Mouse (Mus musculus): ENCODE data around the gene Hist1h2bf.
A peak's percentile ranks its signal among the peaks of the same experiment; 100 is the strongest.
"Not testable (repeated sequence)": the region's sequence is repeated elsewhere in the genome, so short reads cannot be mapped to it uniquely, and the experiment has no call there.

The Hist1h2bf gene

GRCm38 (mm10) chr13:23543965-23544786, 29.8 kb downstream of the Hist1h2bf start, which contains the start of gene Hist1h3f:
Hist1h3f (plus strand) TSS chr13:23544052.
- peak; percentile 90 for DNase-seq (ENCODE audit: low read depth, low spot score)

- DNase-seq (ENCODE audit: low read depth, low spot score) = not testable (repeated sequence)
Observed at GRCm38 (mm10) chr13:23542999-23543607, 30.9 kb downstream of the Hist1h2bf start, which contains the start of gene Hist1h2bh. Hist1h2bh (minus strand) TSS chr13:23543392.

- DNase-seq (ENCODE audit: low read depth, low spot score) = not testable (repeated sequence)
Observed at GRCm38 (mm10) chr13:23542225-23542980, 31.6 kb downstream of the Hist1h2bf start.

- DNase-seq (ENCODE audit: low read depth, low spot score) = no peak
Observed at GRCm38 (mm10) chr13:23541497-23541896, 32.5 kb downstream of the Hist1h2bf start.

- DNase-seq (ENCODE audit: low read depth, low spot score) = not testable (repeated sequence)
Observed at GRCm38 (mm10) chr13:23539821-23540220, 34.2 kb downstream of the Hist1h2bf start.

GRCm38 (mm10) chr13:23538249-23538648, 35.7 kb downstream of the Hist1h2bf start:
- DNase-seq (ENCODE audit: low read depth, low spot score) = no peak

GRCm38 (mm10) chr13:23537006-23537710, 36.8 kb downstream of the Hist1h2bf start:
- DNase-seq (ENCODE audit: low read depth, low spot score) = no peak

- DNase-seq (ENCODE audit: low read depth, low spot score) = no peak
Observed at GRCm38 (mm10) chr13:23536076-23536822, 37.7 kb downstream of the Hist1h2bf start.

- DNase-seq (ENCODE audit: low read depth, low spot score) = peak; percentile 79
Observed at GRCm38 (mm10) chr13:23535137-23536075, 38.6 kb downstream of the Hist1h2bf start, which contains the start of gene Hist1h3g. Hist1h3g (plus strand) TSS chr13:23535422.

- DNase-seq (ENCODE audit: low read depth, low spot score) = no peak
Observed at GRCm38 (mm10) chr13:23534368-23535131, 39.4 kb downstream of the Hist1h2bf start.

GRCm38 (mm10) chr13:23533560-23534367, 40.2 kb downstream of the Hist1h2bf start, which contains the start of gene Hist1h2af:
Hist1h2af (plus strand) TSS chr13:23533906.
- not testable (repeated sequence) for DNase-seq (ENCODE audit: low read depth, low spot score)

- no peak for DNase-seq (ENCODE audit: low read depth, low spot score)
Observed at GRCm38 (mm10) chr13:23532262-23533075, 41.5 kb downstream of the Hist1h2bf start.

- peak; percentile 89 for DNase-seq (ENCODE audit: low read depth, low spot score)
Observed at GRCm38 (mm10) chr13:23530901-23531875, 42.8 kb downstream of the Hist1h2bf start, which contains the start of gene Hist1h4h. Hist1h4h (plus strand) TSS chr13:23531050.

GRCm38 (mm10) chr13:23530181-23530900, 43.7 kb downstream of the Hist1h2bf start:
- no peak for DNase-seq (ENCODE audit: low read depth, low spot score)

Data from retina, adult 2 months (tissue).